Mouse (Mus musculus): Measurements from ENCODE around the gene Plxnc1. TPM values are rescaled to one million over a fixed set of nuclear protein-coding genes. Genes with fewer than 3 reads are reported as not detected.

Gene Plxnc1
- polyA plus RNA-seq, 1 experiment = 16.7 TPM

DNA sequence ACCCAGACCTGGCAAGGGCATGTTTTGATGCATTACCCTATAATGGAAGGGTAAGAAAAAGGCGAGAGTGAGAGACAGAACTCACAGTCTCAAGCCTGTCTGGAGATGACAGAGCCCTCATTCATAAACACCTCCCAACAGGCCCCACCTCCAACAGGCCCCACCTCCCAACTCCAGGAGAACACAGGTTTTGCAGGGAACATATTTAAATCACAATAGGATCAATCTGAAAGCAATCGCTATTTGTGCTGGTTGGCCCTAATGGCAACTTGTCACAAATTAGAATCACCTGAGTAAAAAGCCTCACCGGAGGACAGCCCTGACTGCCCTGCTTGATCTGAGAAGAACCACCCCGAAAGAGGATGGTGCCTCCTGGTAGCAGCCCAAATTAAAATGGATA, 54.9 kb downstream of the Plxnc1 start:
- DNase-seq (ENCODE audit: extremely low spot score in 1 of 2, low spot score in 1 of 2) = no peak

DNA sequence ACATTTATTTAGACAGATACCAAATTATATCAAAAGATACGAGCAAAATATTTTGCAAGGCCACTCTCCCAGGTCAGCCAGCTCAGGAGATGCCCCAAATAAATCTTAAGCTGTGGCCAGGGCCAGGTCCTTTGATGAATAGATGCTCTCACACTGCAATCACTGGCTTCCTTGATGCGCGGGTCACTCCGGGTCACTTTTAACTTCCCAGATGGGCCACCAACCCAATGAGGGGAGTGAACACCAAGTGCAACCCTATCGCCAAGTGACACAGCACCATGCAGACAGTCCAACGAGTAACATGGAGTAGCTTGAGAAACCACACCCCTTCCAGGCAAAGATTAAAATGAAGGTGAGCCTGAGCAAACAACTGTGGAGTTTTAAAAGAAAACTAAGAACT, 61.4 kb downstream of the Plxnc1 start:
- no peak for DNase-seq (ENCODE audit: extremely low spot score in 1 of 2, low spot score in 1 of 2)

DNA sequence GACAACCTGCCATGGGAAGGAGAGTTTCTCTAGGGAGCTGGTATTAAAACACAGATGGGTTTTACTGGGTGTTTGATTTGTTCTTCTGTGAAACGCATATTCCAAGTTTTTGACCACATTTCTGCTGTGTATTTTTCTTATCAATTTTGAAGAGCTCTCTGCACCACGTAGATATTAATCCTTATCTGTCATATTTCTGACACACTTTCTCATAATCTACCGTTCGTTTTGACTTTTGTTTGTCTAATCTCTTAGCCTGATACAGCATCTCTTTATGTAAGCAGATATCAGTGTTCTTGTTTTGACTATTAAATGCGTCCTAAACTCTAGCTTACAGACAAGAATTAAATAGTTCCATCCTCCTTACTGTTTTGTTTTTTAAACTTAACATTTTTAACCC, 73.1 kb downstream of the Plxnc1 start:
- DNase-seq (ENCODE audit: extremely low spot score in 1 of 2, low spot score in 1 of 2) = no peak

DNA sequence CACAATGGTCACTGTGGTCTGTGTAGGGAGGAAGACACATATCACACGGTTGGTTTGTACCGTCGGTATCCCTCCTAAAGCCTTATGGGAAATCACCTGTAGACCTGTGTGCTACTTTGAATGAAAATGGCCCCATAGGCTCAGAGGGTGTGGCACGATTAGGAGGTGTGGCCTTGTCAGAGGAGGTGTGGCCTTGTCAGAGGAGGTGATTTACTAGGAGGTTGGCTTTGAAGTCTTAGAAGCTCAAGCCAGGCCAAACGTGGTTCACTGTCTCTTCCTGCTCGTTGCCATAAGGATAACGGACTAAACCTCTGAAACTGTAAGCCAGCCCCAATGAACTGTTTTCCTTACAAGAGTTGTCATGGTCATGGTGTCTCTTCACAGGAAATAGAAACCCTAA, 73.5 kb downstream of the Plxnc1 start:
- DNase-seq (ENCODE audit: extremely low spot score in 1 of 2, low spot score in 1 of 2) = no peak

DNA sequence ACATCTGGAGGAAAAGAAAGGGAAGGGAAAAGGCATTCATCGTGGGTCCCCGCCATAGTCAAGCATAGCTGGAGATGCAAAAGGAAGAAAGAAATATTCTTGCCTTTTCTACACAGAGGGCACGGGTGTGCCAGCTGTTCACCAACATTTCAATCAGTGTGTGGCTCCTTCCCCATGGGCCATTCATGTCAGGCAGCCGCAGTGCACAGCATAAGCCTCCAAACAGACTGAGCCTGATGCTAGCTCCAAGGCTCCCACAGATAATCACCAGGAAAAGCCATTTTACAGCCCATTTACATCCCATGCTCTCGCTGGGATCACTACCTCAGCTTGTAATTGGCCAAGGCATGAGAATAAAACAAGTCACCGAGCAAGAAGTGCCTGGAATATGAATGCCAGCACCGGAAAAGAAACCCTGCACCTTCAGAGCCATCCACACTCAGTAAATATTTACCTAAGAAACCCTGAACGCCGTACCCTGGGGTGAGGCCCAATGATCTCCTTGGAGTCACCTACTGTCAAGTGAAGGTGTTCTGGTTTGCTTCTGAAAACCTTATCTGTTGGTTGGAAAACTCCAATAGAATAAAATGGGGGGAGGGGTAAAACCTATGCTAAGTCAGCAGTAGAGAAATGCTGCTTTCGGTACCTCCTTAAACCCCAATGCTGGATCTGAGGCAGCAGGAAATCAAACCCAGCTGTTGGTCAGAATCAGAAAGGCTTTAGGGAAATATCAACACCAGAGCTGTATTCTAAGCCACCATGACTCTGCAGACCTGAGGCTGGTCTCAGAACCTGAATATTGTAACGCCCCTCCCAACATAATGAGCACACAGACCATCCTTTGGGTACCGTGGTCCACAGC, 77.4 kb downstream of the Plxnc1 start:
- no peak for DNase-seq (ENCODE audit: extremely low spot score in 1 of 2, low spot score in 1 of 2)

DNA sequence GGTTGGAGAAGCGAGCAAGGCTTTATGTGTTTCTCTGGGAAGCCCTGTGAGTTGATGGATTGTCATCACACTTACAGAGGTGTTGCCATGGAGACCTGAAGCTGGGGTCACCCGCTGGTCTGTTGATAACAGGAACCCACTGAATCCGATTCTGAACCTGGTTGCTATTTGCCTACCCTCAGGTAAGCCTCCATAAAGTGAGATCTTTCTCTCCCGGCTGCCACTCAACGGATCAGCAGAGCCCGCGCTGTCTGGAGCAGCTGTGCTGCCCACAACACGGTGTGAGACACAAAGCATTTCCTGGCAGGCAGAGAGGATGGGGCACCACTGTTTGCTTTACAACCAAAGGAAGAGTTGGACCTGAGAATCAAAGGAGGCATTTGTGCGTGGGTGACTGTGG, 79.4 kb downstream of the Plxnc1 start:
- DNase-seq (ENCODE audit: extremely low spot score in 1 of 2, low spot score in 1 of 2) = no peak

DNA sequence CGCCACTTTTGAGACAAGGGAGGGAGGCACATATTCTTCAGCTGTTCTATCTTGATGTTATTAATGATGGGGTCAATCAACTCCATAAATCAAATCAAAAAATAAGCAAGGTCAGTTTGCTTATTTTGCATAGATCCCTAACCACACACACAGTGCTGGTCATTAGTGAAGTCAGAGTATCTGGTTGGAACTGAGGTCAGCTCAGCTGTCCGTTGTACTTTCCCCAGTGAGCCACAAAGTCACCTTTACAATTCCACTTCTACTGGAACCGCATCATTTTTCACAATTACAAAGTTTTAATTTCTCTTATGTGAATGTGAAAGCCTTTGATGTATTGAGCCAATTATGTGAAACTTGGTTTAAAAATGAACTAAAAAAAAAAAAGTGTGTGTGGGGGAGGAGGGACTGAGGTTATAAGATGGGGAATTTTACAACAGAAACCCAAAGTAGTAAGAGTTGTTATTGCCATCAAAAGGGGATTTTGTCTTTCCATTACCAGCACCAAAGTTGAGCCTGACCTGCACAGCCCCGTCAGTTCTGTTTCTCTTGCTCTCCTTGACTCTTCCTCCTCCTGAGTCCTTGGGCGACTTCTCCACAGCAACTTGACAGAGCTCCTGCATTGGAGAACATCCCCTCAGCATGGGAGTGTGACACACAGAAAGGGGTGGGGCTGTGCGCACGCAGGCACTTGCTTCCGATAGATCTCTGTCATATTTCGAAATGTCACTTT, 80.3 kb downstream of the Plxnc1 start:
- no peak for DNase-seq (ENCODE audit: extremely low spot score in 1 of 2, low spot score in 1 of 2)

DNA sequence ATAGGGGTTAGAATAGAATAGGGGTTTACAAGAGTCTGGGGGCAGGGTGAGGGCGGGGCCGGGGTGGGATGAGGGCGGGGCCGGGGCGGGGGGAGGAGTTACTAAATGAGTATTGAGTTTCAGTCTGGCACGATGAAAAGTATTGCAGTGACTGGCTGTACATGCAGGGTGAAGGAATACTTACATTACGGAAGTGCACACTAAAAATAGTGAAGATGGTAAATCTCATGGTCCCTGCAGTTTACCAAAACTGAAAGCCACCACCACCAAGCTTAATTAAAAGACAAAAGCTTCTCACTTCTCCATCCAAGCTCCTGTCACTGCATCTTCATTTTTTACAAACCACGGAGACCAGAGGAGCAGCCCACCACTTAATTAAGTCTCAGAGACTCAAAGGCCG, 81.4 kb downstream of the Plxnc1 start:
- no peak for DNase-seq (ENCODE audit: extremely low spot score in 1 of 2, low spot score in 1 of 2)

DNA sequence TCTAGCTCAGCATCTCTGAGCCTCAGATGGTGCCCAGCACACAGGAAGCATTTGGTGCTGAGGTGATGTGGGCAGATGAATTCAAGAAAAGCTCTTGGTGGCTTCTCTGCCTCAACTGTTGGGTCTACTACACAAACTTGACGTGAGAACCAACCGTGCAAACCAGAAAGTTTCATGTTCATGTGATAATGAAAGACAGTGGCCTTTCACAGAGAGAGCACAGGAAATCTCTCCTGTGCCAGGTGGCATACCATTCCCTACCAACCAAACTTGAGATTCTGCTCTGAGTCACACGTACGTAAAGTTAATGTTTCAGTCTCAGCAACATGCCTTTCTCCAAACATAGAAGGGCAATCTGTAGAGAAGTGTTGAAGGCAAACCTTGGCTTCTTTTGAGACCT, 83.8 kb downstream of the Plxnc1 start:
- no peak for DNase-seq (ENCODE audit: extremely low spot score in 1 of 2, low spot score in 1 of 2)

DNA sequence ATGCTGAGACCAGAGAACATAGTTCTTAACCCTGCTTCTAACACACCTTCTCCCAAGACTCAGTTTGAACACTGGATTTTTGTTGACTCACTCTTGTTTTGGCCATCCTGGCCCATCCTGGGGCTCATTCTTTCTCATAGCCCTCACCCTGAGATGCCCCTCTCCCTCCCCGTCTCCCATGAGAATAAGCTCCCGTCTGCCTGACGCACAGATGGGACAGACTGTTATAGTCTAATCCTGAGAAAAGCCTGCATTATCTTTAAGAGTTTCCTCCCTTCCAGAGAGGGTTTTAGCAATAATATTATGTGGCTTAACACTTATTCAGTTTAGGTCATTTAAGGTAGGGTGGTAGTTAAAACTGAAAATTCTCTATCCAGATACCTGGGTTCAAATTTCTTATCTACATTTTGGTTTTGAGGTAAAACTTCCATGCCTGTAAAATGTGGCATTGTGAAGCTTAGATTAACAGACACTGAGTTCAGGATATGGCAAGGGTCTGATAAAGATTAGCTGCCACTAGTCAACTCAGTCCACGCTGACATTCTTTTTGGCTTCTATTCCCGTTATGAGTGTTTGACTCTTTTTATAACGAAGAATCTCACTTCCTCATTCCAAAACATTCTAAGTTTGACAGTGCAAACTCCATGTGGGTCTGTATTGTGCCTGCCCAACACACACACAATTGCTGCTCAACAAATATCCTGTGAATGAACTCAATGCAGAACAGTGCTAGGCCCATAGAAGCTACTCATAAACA, 86.2 kb downstream of the Plxnc1 start:
- no peak for DNase-seq (ENCODE audit: extremely low spot score in 1 of 2, low spot score in 1 of 2)

DNA sequence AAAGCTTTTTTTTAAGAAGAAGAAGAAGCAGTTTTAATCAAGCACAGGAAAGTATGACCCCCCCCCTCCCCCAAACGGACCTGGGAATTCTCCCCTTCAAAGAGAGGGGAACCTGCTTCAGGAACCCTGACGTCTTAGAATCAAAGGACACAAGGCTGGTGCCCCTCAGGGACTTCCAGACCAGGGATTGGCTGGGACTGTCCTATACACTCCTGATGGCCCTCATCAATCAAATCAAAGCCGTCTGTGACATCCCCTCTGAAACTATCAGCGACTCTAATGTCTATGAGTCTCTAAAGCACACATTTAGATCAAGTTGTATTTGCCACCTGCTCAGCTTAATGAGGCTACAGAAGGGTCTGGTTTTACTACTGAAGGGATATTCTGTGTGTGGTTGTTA, 94.1 kb downstream of the Plxnc1 start:
- DNase-seq (ENCODE audit: extremely low spot score in 1 of 2, low spot score in 1 of 2) = no peak

DNA sequence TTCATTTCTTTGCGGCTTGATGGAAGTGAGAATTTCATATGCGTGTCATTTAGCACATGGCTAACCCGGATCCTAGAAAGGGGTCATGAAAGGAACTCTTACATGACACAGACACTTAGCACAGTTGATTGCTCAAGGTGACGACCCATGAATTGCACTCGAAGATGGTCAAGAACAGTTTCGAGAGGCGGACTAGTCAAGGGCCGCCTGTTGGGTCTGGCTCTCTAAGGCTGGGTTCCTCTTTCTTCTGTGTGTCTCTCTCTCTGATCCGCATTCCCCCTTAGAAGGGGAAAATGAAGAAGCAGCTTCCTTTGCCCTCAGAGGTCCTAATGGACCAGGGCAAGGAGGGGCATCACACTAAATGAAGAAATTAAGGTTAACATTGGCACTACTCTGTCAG, 94.7 kb downstream of the Plxnc1 start:
- DNase-seq (ENCODE audit: extremely low spot score in 1 of 2, low spot score in 1 of 2) = no peak

DNA sequence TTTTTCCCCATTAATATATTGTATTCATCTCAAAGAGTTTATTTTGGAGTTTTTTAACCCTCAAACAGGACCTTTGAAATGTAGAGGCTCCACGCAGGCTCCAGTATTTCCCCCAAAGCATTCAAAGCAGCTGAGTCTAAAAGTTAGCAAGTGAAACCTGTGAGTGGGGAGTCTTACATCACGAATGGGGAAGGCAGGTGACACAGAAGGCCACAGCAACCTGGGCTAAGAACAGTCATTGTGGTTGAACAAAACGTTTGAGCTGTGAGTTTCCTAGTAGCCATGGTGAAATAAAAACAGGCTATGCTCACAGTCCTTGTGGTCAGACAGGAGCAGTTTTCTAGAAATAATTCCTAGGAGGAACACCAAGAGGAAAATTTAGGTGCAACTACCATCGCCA, 95.3 kb downstream of the Plxnc1 start:
- no peak for DNase-seq (ENCODE audit: extremely low spot score in 1 of 2, low spot score in 1 of 2)

DNA sequence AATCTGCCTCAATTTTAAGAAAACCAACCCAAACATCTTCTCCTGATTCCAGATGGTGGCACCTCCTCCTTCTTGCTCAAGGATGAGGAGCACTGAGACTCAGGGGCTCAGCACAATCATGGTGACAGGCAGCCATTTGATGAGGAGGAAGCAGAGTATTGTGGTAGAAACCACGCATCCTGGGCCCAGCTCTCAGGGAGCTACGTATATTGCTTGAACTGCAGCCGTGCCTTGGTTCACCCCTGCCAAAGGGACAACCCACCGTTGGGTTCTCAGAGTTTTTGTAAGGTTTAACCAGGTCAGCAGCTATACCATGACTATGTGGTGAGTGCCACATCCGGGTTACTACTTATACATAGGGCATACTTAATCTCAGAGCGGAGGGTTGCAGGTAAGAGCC, 96.3 kb downstream of the Plxnc1 start:
- DNase-seq (ENCODE audit: extremely low spot score in 1 of 2, low spot score in 1 of 2) = no peak

DNA sequence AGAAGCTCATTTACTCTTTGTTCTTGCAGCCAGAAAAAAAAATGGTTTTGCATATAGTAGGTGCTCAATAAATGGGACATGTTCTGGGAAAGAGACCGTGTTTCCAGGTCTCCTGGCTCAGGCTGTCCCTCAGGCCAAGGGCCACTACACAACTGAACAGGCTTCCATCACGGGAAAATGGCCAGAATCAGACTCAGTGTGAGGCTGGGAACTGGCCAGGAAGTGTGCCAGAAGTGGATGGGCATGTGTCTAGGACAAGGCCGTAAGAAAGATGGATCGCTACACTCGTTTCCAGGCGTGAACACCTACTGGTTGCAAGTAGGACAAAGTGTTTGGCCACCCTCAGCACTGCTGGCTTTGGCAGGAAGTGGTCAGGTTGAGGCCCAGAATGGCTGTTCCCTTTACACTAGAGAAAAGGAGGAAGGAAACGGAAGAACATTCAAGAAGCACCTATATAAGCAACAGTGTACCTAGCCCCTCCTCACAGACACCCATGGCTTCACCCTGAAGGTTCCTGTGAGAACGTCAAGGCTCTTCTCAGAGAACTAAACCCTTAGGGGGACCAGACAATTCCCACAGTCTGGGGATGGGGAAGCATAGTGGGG, 98.0 kb downstream of the Plxnc1 start:
- no peak for DNase-seq (ENCODE audit: extremely low spot score in 1 of 2, low spot score in 1 of 2)

DNA sequence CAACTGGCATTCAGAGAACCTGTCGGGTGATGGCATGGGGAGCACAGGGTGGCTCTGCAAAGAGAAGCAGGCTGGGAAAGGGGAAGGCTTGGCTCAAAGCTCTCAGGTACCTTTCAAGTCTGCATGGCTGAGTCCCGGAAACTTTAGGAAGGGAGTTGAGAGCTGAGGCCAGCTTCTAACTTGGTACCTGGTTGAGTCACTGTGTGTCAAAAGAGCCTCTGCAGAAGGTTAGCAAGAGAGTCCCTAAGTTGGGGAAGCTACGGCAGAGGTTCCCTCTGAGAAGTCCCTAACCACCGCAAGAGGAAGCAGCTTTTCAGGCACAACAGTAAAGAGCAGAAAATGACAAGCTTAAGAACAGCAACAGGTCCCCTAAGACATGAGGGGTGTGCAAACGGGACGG, 99.9 kb downstream of the Plxnc1 start:
- no peak for DNase-seq (ENCODE audit: extremely low spot score in 1 of 2, low spot score in 1 of 2)

DNA sequence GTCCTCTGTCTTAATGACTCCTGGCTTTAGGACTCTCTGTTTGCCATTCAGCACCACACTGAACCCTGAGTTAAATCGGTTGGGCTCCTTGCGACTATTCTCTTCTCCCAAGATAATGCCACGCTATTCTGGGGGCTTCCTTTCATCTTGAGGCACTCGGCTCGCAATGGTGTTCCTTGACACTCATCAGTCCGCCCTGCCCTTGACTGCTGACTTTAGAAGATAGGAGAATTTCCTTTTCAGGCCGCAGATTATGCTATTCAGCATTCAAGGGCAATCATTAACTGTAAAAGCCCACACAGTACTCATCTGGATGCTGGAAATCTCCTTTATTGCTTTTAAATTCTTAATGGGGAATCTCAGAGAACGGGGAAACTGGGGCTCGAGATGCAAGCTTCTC, 108.8 kb downstream of the Plxnc1 start:
- DNase-seq (ENCODE audit: extremely low spot score in 1 of 2, low spot score in 1 of 2) = no peak

DNA sequence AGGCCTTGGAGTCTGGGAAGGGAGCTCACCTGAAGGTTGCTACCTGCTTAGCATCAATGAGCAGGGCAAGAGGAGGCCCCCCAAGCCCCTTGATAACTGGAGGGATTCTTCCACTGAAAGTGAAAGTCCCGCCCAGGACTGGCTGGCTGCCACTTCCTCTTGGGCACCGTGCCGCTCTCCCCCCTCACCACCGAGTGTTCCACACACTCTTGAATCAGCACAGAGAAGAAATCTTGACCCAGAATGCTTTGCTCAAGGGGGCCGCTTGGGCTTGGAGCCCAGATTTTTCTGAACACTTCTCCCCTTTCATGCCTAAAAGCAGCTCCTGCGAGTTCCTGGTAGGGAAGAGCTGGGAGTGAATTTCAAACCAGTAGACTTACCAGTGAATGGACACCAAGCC, 115.2 kb downstream of the Plxnc1 start:
- peak; percentile 88 to 95 for DNase-seq (ENCODE audit: extremely low spot score in 1 of 2, low spot score in 1 of 2)

DNA sequence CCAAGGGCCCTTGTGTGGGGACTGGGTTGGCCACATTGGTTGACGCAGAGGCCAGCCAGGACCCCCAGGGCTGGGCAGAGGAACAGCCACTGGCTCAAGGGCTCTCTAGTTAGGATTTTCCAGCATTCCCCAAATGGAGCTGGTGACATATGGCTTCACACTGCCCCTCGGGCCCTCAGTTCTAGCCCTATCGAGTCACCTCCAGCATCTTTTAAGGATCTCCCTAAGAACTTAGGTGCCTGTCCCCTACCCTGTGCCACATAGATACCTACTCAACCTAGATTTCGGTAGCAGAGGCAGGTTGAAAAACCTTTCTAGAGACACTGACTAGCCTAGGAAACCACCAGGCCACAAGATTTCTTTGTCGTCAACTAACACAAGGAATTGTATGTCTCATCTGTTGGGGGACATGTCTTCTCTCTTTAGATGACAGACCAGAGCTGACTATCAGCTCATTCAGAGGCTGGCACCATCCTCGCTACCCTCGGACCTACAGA, 115.9 kb downstream of the Plxnc1 start:
- no peak for DNase-seq (ENCODE audit: extremely low spot score in 1 of 2, low spot score in 1 of 2)

DNA sequence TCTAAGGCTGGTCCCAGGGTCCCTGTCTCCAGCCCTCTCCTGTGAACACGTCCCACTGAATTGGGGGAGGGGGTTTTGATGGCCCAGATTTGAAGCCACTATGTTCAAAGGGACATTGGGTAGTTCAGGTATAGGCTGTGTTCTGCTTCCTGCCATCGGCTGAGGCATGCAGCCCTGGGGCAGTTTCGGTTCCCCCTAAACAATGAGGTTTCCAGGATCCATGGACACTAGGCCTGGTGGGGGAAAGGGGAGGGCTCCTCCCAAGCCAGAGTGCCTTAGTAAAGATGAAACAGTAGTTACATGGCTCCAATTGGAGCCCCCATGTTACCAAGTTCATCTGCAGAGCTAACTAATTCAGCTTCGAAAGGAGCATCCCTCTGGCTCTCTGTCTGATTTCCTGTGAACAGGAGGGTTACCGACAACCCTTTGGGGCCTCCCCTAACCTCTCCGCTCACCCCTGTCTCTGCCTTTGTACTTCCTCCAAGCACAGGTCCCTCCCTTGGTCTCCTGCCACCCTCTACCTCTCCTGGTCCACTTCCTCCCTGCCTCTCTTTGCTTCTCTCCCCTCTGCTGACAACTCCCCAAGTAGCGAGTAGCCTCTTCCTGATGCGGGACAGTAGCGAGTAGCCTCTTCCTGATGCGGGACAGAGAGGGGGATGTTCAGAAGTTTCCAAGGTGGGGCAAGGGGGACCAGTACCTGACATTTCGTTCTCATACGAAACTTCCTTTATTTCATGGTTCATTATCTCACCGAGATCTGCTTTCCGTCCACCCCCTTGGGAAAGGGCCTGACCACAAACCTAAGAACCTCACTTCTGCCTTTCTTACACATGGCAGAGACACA, 116.5 kb downstream of the Plxnc1 start:
- DNase-seq (ENCODE audit: extremely low spot score in 1 of 2, low spot score in 1 of 2) = no peak

Data from frontal cortex, adult 2 months (tissue).